Mouse (Mus musculus) hindbrain, postnatal 0 days (tissue): ENCODE measurements around the gene Grin2a. TPM values are rescaled to one million over a fixed set of nuclear protein-coding genes. Genes with fewer than 3 reads are reported as not detected.

Source experiments
- ATAC-seq: fragments of 200-750 bp; cut with Nextera tagmentation; 2 replicates; pipeline ENCODE4 v1.8.0; 2017; ENCODE audit warnings: mild to moderate bottlenecking, moderate TSS enrichment, moderate library complexity
- DNase-seq: peaks from one replicate; pipeline ENCODE4 v3.0.0-alpha.2; 2015; ENCODE audit warnings: low spot score
- H3K27ac ChIP-seq: fragments of 300-500 bp; sonication (generic); 2 replicates; pipeline ENCODE4 v1.5.1; 2014; ENCODE audit warnings: mild to moderate bottlenecking
- H3K27me3 ChIP-seq: fragments of 300-500 bp; sonication (generic); 2 replicates; pipeline ENCODE4 v1.6.1; 2014; ENCODE audit warnings: low read length, mixed read lengths; ENCODE audit not compliant: insufficient read depth
- H3K36me3 ChIP-seq: fragments of 300-500 bp; sonication (generic); 2 replicates; pipeline ENCODE4 v1.6.1; 2014; ENCODE audit warnings: low read length, mixed read lengths; ENCODE audit not compliant: insufficient read depth
- H3K4me1 ChIP-seq: fragments of 300-500 bp; sonication (generic); 2 replicates; pipeline ENCODE4 v1.6.1; 2014; ENCODE audit warnings: antibody characterized with exemption, low read length, mixed read lengths; ENCODE audit not compliant: insufficient read depth
- H3K4me2 ChIP-seq: fragments of 300-500 bp; sonication (generic); 2 replicates; pipeline ENCODE4 v1.6.1; 2014; ENCODE audit warnings: low read depth, mild to moderate bottlenecking, low read length, moderate library complexity, mixed read lengths
- H3K4me3 ChIP-seq: fragments of 300-500 bp; sonication (generic); 2 replicates; pipeline ENCODE4 v1.5.1; 2014; ENCODE audit warnings: low read length
- H3K9ac ChIP-seq: fragments of 300-500 bp; sonication (generic); replicated peaks from 2 replicates; pipeline ENCODE4 v1.6.1; 2014; ENCODE audit warnings: mild to moderate bottlenecking, low read length, moderate library complexity, mixed read lengths
- H3K9me3 ChIP-seq: fragments of 300-500 bp; sonication (generic); 2 replicates; pipeline ENCODE4 v1.6.1; 2016; ENCODE audit warnings: low read length, mixed read lengths
- CTCF ChIP-seq: IDR thresholded peaks from 2 replicates; pipeline ENCODE4 v1.5.1; 2016; ENCODE audit warnings: antibody characterized with exemption, control low read depth, low read depth
- WGBS: fragments of 180-500 bp; shearing (Covaris S2); extraction: QIAGEN DNeasy Blood & Tissue Kit; methylation state at CpG from one replicate; pipeline ENCODE4 v1.1.7; 2014; 5-methylcytosine and 5-hydroxymethylcytosine counted together
- polyA plus RNA-seq: library from polyadenylated mRNA; unstranded; fragments of >200 nt; fragmentation: Nextera tagmentation; extraction: Ambion mirVana; gene quantifications from 2 replicates; pipeline ENCODE4 v1.2.1, GENCODE M21; 2015
- total RNA-seq: library from RNA; depleted of rRNA; stranded (reverse); fragments of >200 nt; gene quantifications from 2 replicates; pipeline ENCODE4 v1.2.3, GENCODE M21; 2014

Grin2a gene
- total and polyA plus RNA-seq, 2 experiments from 2014 or later = 6.8 to 21.5 TPM

- peak; percentile 68 for DNase-seq
- Histone ChIP-seq H3K9me3 (no peaks in the 10 kb centered on the region), H3K4me1 (no peaks in the 10 kb centered on the region), H3K4me3 (no peak overlapping the region), H3K4me2 (no peak overlapping the region), H3K36me3 (no peaks in the 10 kb centered on the region), H3K27me3 (no peaks in the 10 kb centered on the region), H3K27ac (no peak overlapping the region), H3K9ac (no peak overlapping the region)
- 42% methylated on average over 5 of the region's 5 CpGs for WGBS
- ATAC-seq = peak; percentile 81
- TF ChIP-seq CTCF = no peak
These were observed 10.2 kb upstream of the Grin2a start for GRCm38 (mm10) chr16:10005606-10006005.

- H3K9me3 ChIP-seq = no peaks in the 10 kb centered on the region
These were observed 8.7 kb upstream of the Grin2a start for GRCm38 (mm10) chr16:10004096-10004495.

GRCm38 (mm10) chr16:10003001-10003400, 7.6 kb upstream of the Grin2a start:
- no peak for DNase-seq
- 79% methylated on average over 1 of the region's 1 CpGs for WGBS
- H3K4me3 ChIP-seq = no peak overlapping the region
- no peak overlapping the region for H3K4me2 ChIP-seq
- TF ChIP-seq CTCF = no peak
- no peaks in the 10 kb centered on the region for H3K36me3 ChIP-seq
- ATAC-seq = no peak
- no peaks in the 10 kb centered on the region for H3K27me3 ChIP-seq
- no peaks in the 10 kb centered on the region for H3K4me1 ChIP-seq
- H3K27ac ChIP-seq = no peak overlapping the region
- no peak overlapping the region for H3K9ac ChIP-seq
- no peaks in the 10 kb centered on the region for H3K9me3 ChIP-seq

More at GRCm38 (mm10) chr16:10004096-10004495, 8.7 kb upstream of the Grin2a start:
- Histone ChIP-seq H3K27ac (no peak overlapping the region), H3K4me3 (no peak overlapping the region), H3K36me3 (no peaks in the 10 kb centered on the region), H3K9ac (no peak overlapping the region), H3K4me1 (no peaks in the 10 kb centered on the region), H3K4me2 (no peak overlapping the region), H3K27me3 (no peaks in the 10 kb centered on the region)
- ATAC-seq (no peak), DNase-seq (no peak)
- WGBS = 87% methylated on average over 4 of the region's 4 CpGs
- TF ChIP-seq CTCF = no peak

- TF ChIP-seq CTCF = no peak
- 14% methylated on average over 1 of the region's 1 CpGs for WGBS
- H3K27ac ChIP-seq = no peak overlapping the region
- no peak overlapping the region for H3K4me3 ChIP-seq
- no peaks in the 10 kb centered on the region for H3K9me3 ChIP-seq
- H3K27me3 ChIP-seq = no peaks in the 10 kb centered on the region
- no peaks in the 10 kb centered on the region for H3K4me1 ChIP-seq
- DNase-seq (no peak), ATAC-seq (no peak)
- H3K9ac ChIP-seq = no peak overlapping the region
- H3K36me3 ChIP-seq = no peaks in the 10 kb centered on the region
- no peak overlapping the region for H3K4me2 ChIP-seq
These were observed 6.2 kb upstream of the Grin2a start for GRCm38 (mm10) chr16:10001601-10002000.

- H3K36me3 ChIP-seq = no peaks in the 10 kb centered on the region
- H3K4me2 ChIP-seq = no peak overlapping the region
- DNase-seq (no peak), ATAC-seq (no peak)
- H3K27me3 ChIP-seq = no peaks in the 10 kb centered on the region
- no peaks in the 10 kb centered on the region for H3K4me1 ChIP-seq
- no peaks in the 10 kb centered on the region for H3K9me3 ChIP-seq
- no peak overlapping the region for H3K27ac ChIP-seq
- WGBS = 65% methylated on average over 5 of the region's 5 CpGs
- no peak overlapping the region for H3K9ac ChIP-seq
- no peak for TF ChIP-seq CTCF
- H3K4me3 ChIP-seq = no peak overlapping the region
These were observed 4.6 kb upstream of the Grin2a start for GRCm38 (mm10) chr16:9999926-10000325.

- Histone ChIP-seq H3K4me1 (no peaks in the 10 kb centered on the region), H3K4me3 (no peak overlapping the region), H3K9me3 (no peaks in the 10 kb centered on the region), H3K27me3 (no peaks in the 10 kb centered on the region), H3K9ac (no peak overlapping the region), H3K4me2 (no peak overlapping the region), H3K27ac (no peak overlapping the region), H3K36me3 (no peaks in the 10 kb centered on the region)
- TF ChIP-seq CTCF = peak; percentile 43; the same call in 1 of the 2 replicates
- DNase-seq (no peak), ATAC-seq (no peak)
These were observed 2.6 kb upstream of the Grin2a start for GRCm38 (mm10) chr16:9997931-9998330.

- Histone ChIP-seq H3K4me3 (peak overlapping the region; percentile 59), H3K27ac (peak overlapping the region; percentile 78; the same call in 1 of the 2 replicates), H3K9me3 (no peaks in the 10 kb centered on the region), H3K4me2 (peak overlapping the region; percentile 87), H3K4me1 (no peaks in the 10 kb centered on the region), H3K36me3 (no peaks in the 10 kb centered on the region), H3K9ac (peak overlapping the region; percentile 61), H3K27me3 (0 out of 2 replicates have a peak, but pooled peaks cover 3% of the 10 kb centered on the region)
- ATAC-seq (no peak), DNase-seq (no peak)
- WGBS = 16% methylated on average over 13 of the region's 13 CpGs
- no peak for TF ChIP-seq CTCF
These were observed 452 bp upstream of the Grin2a start for GRCm38 (mm10) chr16:9995814-9996210.
